Mouse (Mus musculus): ENCODE measurements around the gene Zfp185.
A peak's percentile ranks its signal among the peaks of the same experiment; 100 is the strongest.

Zfp185 gene

GRCm38 (mm10) chrX:73063512-73064414, 76.6 kb downstream of the Zfp185 start:
- peak; percentile 31 for DNase-seq

DNA sequence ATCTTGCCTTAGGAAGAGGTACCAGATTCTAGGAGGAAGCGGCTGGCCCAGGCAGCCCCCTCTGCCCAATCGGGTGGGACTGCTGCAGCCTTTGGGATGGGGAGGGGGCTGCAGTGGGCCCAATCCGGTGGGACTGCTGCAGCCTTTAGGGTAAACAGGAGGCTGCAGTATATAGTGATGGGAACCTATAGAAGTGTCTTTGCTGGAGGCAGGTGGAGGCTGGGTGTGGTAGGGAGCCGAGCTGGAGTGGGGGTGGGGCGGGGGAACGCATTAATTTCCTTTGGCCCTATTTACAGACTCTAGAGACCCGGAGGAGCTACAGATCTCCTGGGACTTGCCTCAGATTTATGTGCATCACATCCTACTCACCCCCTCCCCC, 77.3 kb downstream of the Zfp185 start, which contains the start of gene Pnma3:
Gene Pnma3 (plus strand): TSS at position 373 of the 379 bp plus-strand sequence.
- DNase-seq, result peak; percentile 26

GRCm38 (mm10) chrX:73066765-73067312, 79.7 kb downstream of the Zfp185 start:
- DNase-seq, result peak; percentile 42

Measured in cerebellum, adult 9-10 months (tissue).